Mouse (Mus musculus): ENCODE data around the gene Lrrfip1. TPM values are rescaled to one million over a fixed set of nuclear protein-coding genes. Genes with fewer than 3 reads are reported as not detected.

The Lrrfip1 gene
- polyA plus RNA-seq, 1 experiment, result 12.2 TPM

GRCm38 (mm10) chr1:91059792-91060604 lies 61.5 kb downstream of the Lrrfip1 start:
- TF ChIP-seq FLI1 (IDR thresholded peaks at IDR 0.05; ENCODE audit: low read length) (no peak), GATA1 (IDR thresholded peaks at IDR 0.05; ENCODE audit: borderline replicate concordance, low read length) (no peak)
- Histone ChIP-seq H3K4me1 (peaks cover 100% of the 10 kb centered on the region), H3K27me3 (replicated peaks) (no peaks in the 10 kb centered on the region), H3K36me3 (replicated peaks; ENCODE audit: low read length) (peaks cover 41% of the 10 kb centered on the region), H3K4me3 (replicated peaks) (peak overlapping the region; percentile 80), H3K9me3 (no peaks in the 10 kb centered on the region)

GRCm38 (mm10) chr1:91061105-91061504 lies 62.6 kb downstream of the Lrrfip1 start:
- no peak for TF ChIP-seq FLI1 (IDR thresholded peaks at IDR 0.05; ENCODE audit: low read length)
- no peak for TF ChIP-seq GATA1 (IDR thresholded peaks at IDR 0.05; ENCODE audit: borderline replicate concordance, low read length)
- H3K9me3 ChIP-seq, result no peaks in the 10 kb centered on the region

GRCm38 (mm10) chr1:91062363-91062762 lies 63.8 kb downstream of the Lrrfip1 start:
- Histone ChIP-seq H3K4me1 (peaks cover 100% of the 10 kb centered on the region), H3K9me3 (no peaks in the 10 kb centered on the region), H3K36me3 (replicated peaks; ENCODE audit: low read length) (peaks cover 51% of the 10 kb centered on the region), H3K27me3 (replicated peaks) (no peaks in the 10 kb centered on the region), H3K4me3 (replicated peaks) (peak overlapping the region; percentile 83)
- no peak for TF ChIP-seq GATA1 (IDR thresholded peaks at IDR 0.05; ENCODE audit: borderline replicate concordance, low read length)
- TF ChIP-seq FLI1 (IDR thresholded peaks at IDR 0.05; ENCODE audit: low read length), result no peak

More at GRCm38 (mm10) chr1:91061105-91061504, 62.6 kb downstream of the Lrrfip1 start:
- H3K4me3 ChIP-seq (replicated peaks), result peak overlapping the region; percentile 29
- no peaks in the 10 kb centered on the region for H3K27me3 ChIP-seq (replicated peaks)
- H3K4me1 ChIP-seq, result peaks cover 100% of the 10 kb centered on the region
- H3K36me3 ChIP-seq (replicated peaks; ENCODE audit: low read length), result peaks cover 52% of the 10 kb centered on the region

DNA sequence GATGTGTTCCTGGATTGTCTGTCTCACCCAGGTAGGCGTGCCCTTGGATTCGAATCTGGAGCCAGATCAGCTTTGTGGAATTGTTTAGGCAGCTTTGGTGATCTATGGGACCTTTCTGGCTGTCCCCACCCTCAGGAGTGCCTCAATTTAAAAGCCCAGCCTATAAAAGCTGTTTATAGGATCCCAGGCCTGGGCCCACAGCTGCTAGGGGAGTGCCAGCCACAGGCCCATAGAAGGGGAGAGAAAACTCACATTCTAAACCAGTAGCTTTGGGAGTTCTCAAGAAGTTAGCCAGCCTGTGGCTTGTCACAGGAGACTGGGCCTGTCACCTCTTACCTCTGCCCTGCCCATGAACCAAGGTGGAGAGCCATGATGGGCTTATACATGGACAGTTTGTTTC lies 65.5 kb downstream of the Lrrfip1 start:
- H3K4me3 ChIP-seq (replicated peaks), result peak overlapping the region; percentile 4
- H3K9me3 ChIP-seq, result no peaks in the 10 kb centered on the region
- peaks cover 95% of the 10 kb centered on the region for H3K4me1 ChIP-seq
- TF ChIP-seq GATA1 (IDR thresholded peaks at IDR 0.05; ENCODE audit: borderline replicate concordance, low read length) (no peak), FLI1 (IDR thresholded peaks at IDR 0.05; ENCODE audit: low read length) (no peak)
- H3K36me3 ChIP-seq (replicated peaks; ENCODE audit: low read length), result peaks cover 66% of the 10 kb centered on the region
- H3K27me3 ChIP-seq (replicated peaks), result no peaks in the 10 kb centered on the region

DNA sequence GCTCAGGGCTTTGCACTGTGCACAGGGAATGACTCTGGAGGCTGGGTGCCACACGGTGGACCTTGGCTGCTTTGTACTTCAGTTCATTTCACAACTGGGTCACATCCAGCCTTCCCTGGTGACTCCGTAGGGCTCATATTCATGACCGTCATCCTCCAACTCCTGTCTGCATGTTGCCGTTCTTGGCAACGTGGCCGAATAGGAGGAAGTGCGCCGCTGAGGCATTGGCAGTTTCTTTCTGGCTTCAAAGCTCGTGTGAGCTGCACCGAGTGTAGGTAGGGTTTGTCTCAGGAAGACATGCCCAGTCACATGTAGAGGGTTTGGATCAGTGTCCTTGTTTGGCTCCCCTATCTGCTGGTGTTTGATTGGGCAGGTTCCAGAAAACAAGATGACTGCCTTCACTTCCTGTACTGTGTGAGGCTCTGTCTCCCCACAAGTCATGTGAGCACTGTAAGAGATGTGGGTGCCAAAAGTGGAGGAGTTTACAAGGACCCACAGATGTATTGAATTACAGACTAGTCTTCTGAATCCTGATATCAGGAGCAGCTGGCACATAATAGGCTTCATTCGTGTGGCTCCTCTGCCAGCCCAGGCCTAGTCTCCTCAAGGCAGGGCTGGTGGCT lies 66.5 kb downstream of the Lrrfip1 start:
- H3K4me1 ChIP-seq, result peaks cover 94% of the 10 kb centered on the region
- TF ChIP-seq GATA1 (IDR thresholded peaks at IDR 0.05; ENCODE audit: borderline replicate concordance, low read length) (no peak), FLI1 (IDR thresholded peaks at IDR 0.05; ENCODE audit: low read length) (no peak)
- H3K36me3 ChIP-seq (replicated peaks; ENCODE audit: low read length), result peaks cover 69% of the 10 kb centered on the region
- H3K27me3 ChIP-seq (replicated peaks), result no peaks in the 10 kb centered on the region
- H3K9me3 ChIP-seq, result no peaks in the 10 kb centered on the region
- H3K4me3 ChIP-seq (replicated peaks), result peak overlapping the region; percentile 68

DNA sequence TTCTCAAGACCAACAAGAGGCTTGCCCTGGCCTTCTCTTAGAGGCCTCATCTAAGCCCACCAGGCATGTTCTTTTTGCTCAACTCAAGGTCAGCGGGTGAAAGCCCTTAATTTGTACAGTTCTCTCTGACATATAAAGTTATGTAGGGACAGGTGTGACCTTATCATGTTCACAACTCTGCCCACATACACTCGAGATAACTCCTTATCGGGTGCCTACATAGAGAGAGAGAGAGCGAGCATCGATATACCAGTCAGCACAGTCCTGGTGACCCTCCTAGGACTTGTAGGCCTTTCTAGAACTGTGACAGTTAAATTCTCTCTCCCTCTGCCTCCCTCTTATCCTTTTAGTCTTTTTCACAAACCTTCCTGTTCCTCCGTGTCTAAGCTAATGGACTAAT lies 67.5 kb downstream of the Lrrfip1 start:
- no peaks in the 10 kb centered on the region for H3K9me3 ChIP-seq
- H3K27me3 ChIP-seq (replicated peaks), result no peaks in the 10 kb centered on the region
- no peak overlapping the region for H3K4me3 ChIP-seq (replicated peaks)
- peaks cover 79% of the 10 kb centered on the region for H3K36me3 ChIP-seq (replicated peaks; ENCODE audit: low read length)
- no peak for TF ChIP-seq FLI1 (IDR thresholded peaks at IDR 0.05; ENCODE audit: low read length)
- TF ChIP-seq GATA1 (IDR thresholded peaks at IDR 0.05; ENCODE audit: borderline replicate concordance, low read length), result no peak
- H3K4me1 ChIP-seq, result peaks cover 94% of the 10 kb centered on the region

- Histone ChIP-seq H3K4me1 (peaks cover 94% of the 10 kb centered on the region), H3K27me3 (replicated peaks) (no peaks in the 10 kb centered on the region), H3K9me3 (no peaks in the 10 kb centered on the region), H3K36me3 (replicated peaks; ENCODE audit: low read length) (peaks cover 79% of the 10 kb centered on the region), H3K4me3 (replicated peaks) (no peak overlapping the region)
- no peak for TF ChIP-seq GATA1 (IDR thresholded peaks at IDR 0.05; ENCODE audit: borderline replicate concordance, low read length)
- TF ChIP-seq FLI1 (IDR thresholded peaks at IDR 0.05; ENCODE audit: low read length), result no peak
These were observed 68.1 kb downstream of the Lrrfip1 start for GRCm38 (mm10) chr1:91066599-91066998.

DNA sequence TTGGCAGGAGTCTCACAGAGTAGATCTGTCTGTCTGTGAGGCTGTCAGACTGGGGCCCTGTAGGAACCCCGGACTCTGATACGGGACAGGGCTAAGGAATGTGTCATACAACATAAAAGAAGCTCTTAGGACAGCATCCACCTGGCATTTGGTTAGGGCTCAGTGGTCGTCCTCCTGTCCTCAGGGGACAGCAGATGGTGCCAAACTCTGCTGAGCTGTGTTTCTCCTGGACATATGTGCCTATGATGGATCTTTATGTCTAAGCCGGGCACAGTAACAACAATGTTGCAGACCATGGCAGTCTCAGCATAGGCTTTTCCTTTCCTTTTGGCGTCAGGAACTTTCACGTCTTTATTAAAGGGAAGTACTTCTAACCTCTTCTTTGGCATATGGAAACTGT lies 69.2 kb downstream of the Lrrfip1 start:
- Histone ChIP-seq H3K4me3 (replicated peaks) (no peak overlapping the region), H3K9me3 (no peaks in the 10 kb centered on the region), H3K36me3 (replicated peaks; ENCODE audit: low read length) (peaks cover 87% of the 10 kb centered on the region), H3K4me1 (peaks cover 85% of the 10 kb centered on the region), H3K27me3 (replicated peaks) (no peaks in the 10 kb centered on the region)
- TF ChIP-seq FLI1 (IDR thresholded peaks at IDR 0.05; ENCODE audit: low read length) (no peak), GATA1 (IDR thresholded peaks at IDR 0.05; ENCODE audit: borderline replicate concordance, low read length) (no peak)

GRCm38 (mm10) chr1:91069575-91069974 lies 71.0 kb downstream of the Lrrfip1 start:
- no peaks in the 10 kb centered on the region for H3K27me3 ChIP-seq (replicated peaks)
- peaks cover 85% of the 10 kb centered on the region for H3K36me3 ChIP-seq (replicated peaks; ENCODE audit: low read length)
- no peak overlapping the region for H3K4me3 ChIP-seq (replicated peaks)
- H3K4me1 ChIP-seq, result peaks cover 78% of the 10 kb centered on the region
- H3K9me3 ChIP-seq, result no peaks in the 10 kb centered on the region
- TF ChIP-seq FLI1 (IDR thresholded peaks at IDR 0.05; ENCODE audit: low read length) (no peak), GATA1 (IDR thresholded peaks at IDR 0.05; ENCODE audit: borderline replicate concordance, low read length) (no peak)

DNA sequence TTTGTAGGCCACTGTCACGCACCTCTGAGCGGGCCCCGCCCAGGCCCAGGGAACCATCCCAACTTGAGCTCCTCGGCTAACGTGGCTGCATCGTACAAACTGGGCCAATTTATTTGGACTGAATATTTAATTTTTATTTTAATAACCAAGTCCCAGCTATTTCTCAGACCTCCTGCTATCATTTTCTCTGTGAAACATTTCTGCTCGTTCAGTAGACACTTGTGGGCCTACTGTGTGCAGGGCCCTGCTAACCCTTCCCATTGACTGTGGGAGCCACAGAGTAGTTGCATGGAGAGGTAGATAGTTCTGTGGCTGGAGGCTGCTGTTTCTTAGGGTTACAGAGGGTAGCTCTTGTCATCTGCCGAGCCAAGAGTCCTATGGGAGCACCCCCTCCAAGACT lies 72.0 kb downstream of the Lrrfip1 start:
- no peak overlapping the region for H3K4me3 ChIP-seq (replicated peaks)
- peaks cover 73% of the 10 kb centered on the region for H3K4me1 ChIP-seq
- peaks cover 86% of the 10 kb centered on the region for H3K36me3 ChIP-seq (replicated peaks; ENCODE audit: low read length)
- no peaks in the 10 kb centered on the region for H3K27me3 ChIP-seq (replicated peaks)
- TF ChIP-seq FLI1 (IDR thresholded peaks at IDR 0.05; ENCODE audit: low read length), result no peak
- no peak for TF ChIP-seq GATA1 (IDR thresholded peaks at IDR 0.05; ENCODE audit: borderline replicate concordance, low read length)
- no peaks in the 10 kb centered on the region for H3K9me3 ChIP-seq

Data from megakaryocyte, embryonic 14.5 days (primary cell).